Mouse (Mus musculus): Measurements from ENCODE around the gene Irf2bpl. TPM values are rescaled to one million over a fixed set of nuclear protein-coding genes. Genes with fewer than 3 reads are reported as not detected.

Irf2bpl gene
- polyA plus RNA-seq, 1 experiment from 2014 or later: 25.4 TPM

- Histone ChIP-seq H3K9ac (ENCODE audit: low read length) (peak overlapping the region; percentile 80), H3K27me3 (ENCODE audit: control insufficient read depth, insufficient read depth, low read length) (no peaks in the 10 kb centered on the region), H3K9me3 (replicated peaks; ENCODE audit: control insufficient read depth, low read length) (no peaks in the 10 kb centered on the region), H3K4me3 (ENCODE audit: low read length) (peak overlapping the region; percentile 45), H3K4me2 (ENCODE audit: low read depth, low read length) (peak overlapping the region; percentile 79), H3K36me3 (ENCODE audit: control insufficient read depth, insufficient read depth) (no peaks in the 10 kb centered on the region), H3K27ac (ENCODE audit: low read length) (peak overlapping the region; percentile 99), H3K4me1 (ENCODE audit: control insufficient read depth, insufficient read depth, low read length) (peaks cover 83% of the 10 kb centered on the region)
- peak; percentile 85 for ATAC-seq (replicated peaks; ENCODE audit: extremely low read depth, insufficient read depth, low FRiP score)
- WGBS: under 1% methylated on average over 23 of the region's 26 CpGs
Observed at GRCm38 (mm10) chr12:86894184-86894839, 9.7 kb upstream of the Irf2bpl start.

- Histone ChIP-seq H3K4me2 (ENCODE audit: low read depth, low read length) (peak overlapping the region; percentile 79), H3K27me3 (ENCODE audit: control insufficient read depth, insufficient read depth, low read length) (no peaks in the 10 kb centered on the region), H3K27ac (ENCODE audit: low read length) (peak overlapping the region; percentile 99), H3K9me3 (replicated peaks; ENCODE audit: control insufficient read depth, low read length) (no peaks in the 10 kb centered on the region), H3K4me3 (ENCODE audit: low read length) (peak overlapping the region; percentile 45), H3K9ac (ENCODE audit: low read length) (peak overlapping the region; percentile 80), H3K36me3 (ENCODE audit: control insufficient read depth, insufficient read depth) (no peaks in the 10 kb centered on the region), H3K4me1 (ENCODE audit: control insufficient read depth, insufficient read depth, low read length) (peaks cover 80% of the 10 kb centered on the region)
- ATAC-seq (replicated peaks; ENCODE audit: extremely low read depth, insufficient read depth, low FRiP score): no peak
- WGBS: 6% methylated on average over 20 of the region's 20 CpGs
Observed at GRCm38 (mm10) chr12:86893326-86894183, 9.0 kb upstream of the Irf2bpl start.

DNA sequence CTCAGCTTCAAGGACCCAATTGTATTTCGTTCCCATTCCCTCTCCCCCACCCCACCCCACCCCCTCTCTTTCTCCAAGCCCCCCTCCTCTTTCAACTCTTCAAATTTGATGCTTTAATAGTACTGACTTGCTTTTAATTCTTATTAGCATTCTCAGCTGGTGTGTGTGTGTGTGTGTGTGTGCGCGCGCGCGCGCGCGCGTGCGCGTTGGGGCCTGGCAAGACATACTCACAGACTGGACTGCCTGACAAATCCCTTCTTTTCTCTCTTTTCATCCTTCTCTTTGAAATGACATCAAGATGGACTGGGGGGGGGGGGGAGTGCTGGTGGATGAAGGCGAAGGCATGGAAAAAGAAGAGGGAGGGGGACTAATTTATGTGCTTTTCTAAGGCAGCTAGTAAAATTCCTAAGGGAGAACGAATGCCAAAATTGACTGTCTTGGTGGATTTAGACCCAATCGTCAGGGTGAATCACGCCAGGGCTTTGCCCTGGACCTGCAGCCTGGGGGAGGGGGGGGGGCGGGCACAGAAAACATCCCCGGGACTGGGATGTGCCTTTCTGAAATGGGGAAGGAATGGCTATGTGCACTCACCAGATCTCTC lies 8.2 kb upstream of the Irf2bpl start:
- Histone ChIP-seq H3K9me3 (replicated peaks; ENCODE audit: control insufficient read depth, low read length) (no peaks in the 10 kb centered on the region), H3K27ac (ENCODE audit: low read length) (peak overlapping the region; percentile 99), H3K4me2 (ENCODE audit: low read depth, low read length) (peak overlapping the region; percentile 79), H3K9ac (ENCODE audit: low read length) (peak overlapping the region; percentile 80), H3K4me3 (ENCODE audit: low read length) (peak overlapping the region; percentile 56), H3K4me1 (ENCODE audit: control insufficient read depth, insufficient read depth, low read length) (peaks cover 75% of the 10 kb centered on the region), H3K36me3 (ENCODE audit: control insufficient read depth, insufficient read depth) (no peaks in the 10 kb centered on the region), H3K27me3 (ENCODE audit: control insufficient read depth, insufficient read depth, low read length) (no peaks in the 10 kb centered on the region)
- no peak for ATAC-seq (replicated peaks; ENCODE audit: extremely low read depth, insufficient read depth, low FRiP score)
- WGBS: 4% methylated on average over 18 of the region's 18 CpGs

GRCm38 (mm10) chr12:86891786-86892702 lies 7.4 kb upstream of the Irf2bpl start:
- Histone ChIP-seq H3K4me2 (ENCODE audit: low read depth, low read length) (peak overlapping the region; percentile 79), H3K4me3 (ENCODE audit: low read length) (peak overlapping the region; percentile 56), H3K27me3 (ENCODE audit: control insufficient read depth, insufficient read depth, low read length) (no peaks in the 10 kb centered on the region), H3K9me3 (replicated peaks; ENCODE audit: control insufficient read depth, low read length) (no peaks in the 10 kb centered on the region), H3K36me3 (ENCODE audit: control insufficient read depth, insufficient read depth) (no peaks in the 10 kb centered on the region), H3K9ac (ENCODE audit: low read length) (peak overlapping the region; percentile 80), H3K4me1 (ENCODE audit: control insufficient read depth, insufficient read depth, low read length) (peaks cover 72% of the 10 kb centered on the region), H3K27ac (ENCODE audit: low read length) (peak overlapping the region; percentile 99)
- 2% methylated on average over 37 of the region's 37 CpGs for WGBS
- ATAC-seq (replicated peaks; ENCODE audit: extremely low read depth, insufficient read depth, low FRiP score): no peak

DNA sequence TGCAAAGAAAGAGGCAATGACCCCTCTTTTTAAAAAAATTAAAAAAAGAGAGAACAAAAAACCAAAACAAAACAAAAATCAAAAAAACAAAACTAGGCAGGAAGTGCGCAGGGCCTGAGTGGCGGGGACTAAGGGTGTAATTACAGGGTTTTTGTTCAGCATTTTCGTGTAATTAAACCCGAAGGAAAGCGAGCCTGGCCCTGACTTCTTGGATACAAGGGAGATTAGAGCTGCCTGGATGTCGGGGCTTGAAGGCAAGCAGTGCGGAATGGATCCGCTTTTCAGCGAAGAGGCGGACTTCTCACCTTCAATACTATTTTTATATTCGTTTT lies 6.8 kb upstream of the Irf2bpl start:
- Histone ChIP-seq H3K27ac (ENCODE audit: low read length) (peak overlapping the region; percentile 99), H3K9me3 (replicated peaks; ENCODE audit: control insufficient read depth, low read length) (no peaks in the 10 kb centered on the region), H3K9ac (ENCODE audit: low read length) (peak overlapping the region; percentile 80), H3K36me3 (ENCODE audit: control insufficient read depth, insufficient read depth) (no peaks in the 10 kb centered on the region), H3K27me3 (ENCODE audit: control insufficient read depth, insufficient read depth, low read length) (no peaks in the 10 kb centered on the region), H3K4me3 (ENCODE audit: low read length) (peak overlapping the region; percentile 56), H3K4me1 (ENCODE audit: control insufficient read depth, insufficient read depth, low read length) (peaks cover 73% of the 10 kb centered on the region), H3K4me2 (ENCODE audit: low read depth, low read length) (peak overlapping the region; percentile 79)
- 16% methylated on average over 11 of the region's 11 CpGs for WGBS
- no peak for ATAC-seq (replicated peaks; ENCODE audit: extremely low read depth, insufficient read depth, low FRiP score)

DNA sequence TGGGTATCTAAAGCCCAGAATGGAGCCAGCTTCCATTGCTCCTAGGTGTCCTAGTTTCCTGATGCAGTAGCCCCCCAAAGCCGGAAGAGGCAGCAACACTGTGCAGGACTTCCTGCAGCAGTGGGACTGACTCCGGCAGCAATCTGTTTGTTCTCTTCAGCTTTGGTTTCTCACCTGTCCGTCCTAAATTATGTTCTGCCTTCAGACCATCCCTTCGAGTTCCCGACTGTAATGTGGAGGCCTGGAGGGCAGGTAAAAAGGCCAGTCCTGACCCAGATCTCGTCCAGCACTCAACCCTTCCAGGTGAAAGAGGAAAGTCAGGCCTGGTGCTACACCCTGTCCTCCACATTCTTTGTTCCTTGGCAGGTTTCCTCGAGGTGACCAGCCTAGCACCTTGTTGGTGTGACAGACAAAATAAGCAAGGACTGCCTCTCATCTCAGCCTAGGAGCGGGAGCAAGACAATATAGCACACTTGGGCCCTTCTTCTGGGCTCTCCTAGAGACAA lies 6.3 kb upstream of the Irf2bpl start:
- Histone ChIP-seq H3K27me3 (ENCODE audit: control insufficient read depth, insufficient read depth, low read length) (no peaks in the 10 kb centered on the region), H3K4me3 (ENCODE audit: low read length) (no peak overlapping the region), H3K27ac (ENCODE audit: low read length) (peak overlapping the region; percentile 99), H3K9ac (ENCODE audit: low read length) (peak overlapping the region; percentile 55), H3K4me1 (ENCODE audit: control insufficient read depth, insufficient read depth, low read length) (peaks cover 71% of the 10 kb centered on the region), H3K4me2 (ENCODE audit: low read depth, low read length) (peak overlapping the region; percentile 79), H3K36me3 (ENCODE audit: control insufficient read depth, insufficient read depth) (no peaks in the 10 kb centered on the region), H3K9me3 (replicated peaks; ENCODE audit: control insufficient read depth, low read length) (no peaks in the 10 kb centered on the region)
- WGBS: 35% methylated on average over 8 of the region's 8 CpGs
- no peak for ATAC-seq (replicated peaks; ENCODE audit: extremely low read depth, insufficient read depth, low FRiP score)

GRCm38 (mm10) chr12:86890091-86890720 lies 5.6 kb upstream of the Irf2bpl start:
- no peak overlapping the region; the same call in 1 of the 2 replicates for H3K4me2 ChIP-seq (ENCODE audit: low read depth, low read length)
- peaks cover 71% of the 10 kb centered on the region for H3K4me1 ChIP-seq (ENCODE audit: control insufficient read depth, insufficient read depth, low read length)
- H3K27ac ChIP-seq (ENCODE audit: low read length): peak overlapping the region; percentile 99
- H3K4me3 ChIP-seq (ENCODE audit: low read length): no peak overlapping the region
- WGBS: 66% methylated on average over 12 of the region's 12 CpGs
- H3K9ac ChIP-seq (ENCODE audit: low read length): peak overlapping the region; percentile 60
- no peak for ATAC-seq (replicated peaks; ENCODE audit: extremely low read depth, insufficient read depth, low FRiP score)
- H3K36me3 ChIP-seq (ENCODE audit: control insufficient read depth, insufficient read depth): no peaks in the 10 kb centered on the region
- no peaks in the 10 kb centered on the region for H3K27me3 ChIP-seq (ENCODE audit: control insufficient read depth, insufficient read depth, low read length)
- no peaks in the 10 kb centered on the region for H3K9me3 ChIP-seq (replicated peaks; ENCODE audit: control insufficient read depth, low read length)

GRCm38 (mm10) chr12:86889103-86889644 lies 4.6 kb upstream of the Irf2bpl start:
- no peaks in the 10 kb centered on the region for H3K36me3 ChIP-seq (ENCODE audit: control insufficient read depth, insufficient read depth)
- WGBS: 14% methylated on average over 7 of the region's 7 CpGs
- peak overlapping the region; percentile 73 for H3K9ac ChIP-seq (ENCODE audit: low read length)
- peak overlapping the region; percentile 44 for H3K4me3 ChIP-seq (ENCODE audit: low read length)
- H3K9me3 ChIP-seq (replicated peaks; ENCODE audit: control insufficient read depth, low read length): no peaks in the 10 kb centered on the region
- peak overlapping the region; percentile 66 for H3K4me2 ChIP-seq (ENCODE audit: low read depth, low read length)
- no peaks in the 10 kb centered on the region for H3K27me3 ChIP-seq (ENCODE audit: control insufficient read depth, insufficient read depth, low read length)
- peak overlapping the region; percentile 99 for H3K27ac ChIP-seq (ENCODE audit: low read length)
- peaks cover 69% of the 10 kb centered on the region for H3K4me1 ChIP-seq (ENCODE audit: control insufficient read depth, insufficient read depth, low read length)
- no peak for ATAC-seq (replicated peaks; ENCODE audit: extremely low read depth, insufficient read depth, low FRiP score)

All from heart, embryonic 16.5 days (tissue).